Mouse (Mus musculus): ENCODE measurements around the gene Pcsk5.

Gene Pcsk5

GRCm38 (mm10) chr19:17806626-17807025, 30.8 kb downstream of the Pcsk5 start:
- no peak for DNase-seq

GRCm38 (mm10) chr19:17800798-17801197, 36.6 kb downstream of the Pcsk5 start:
- DNase-seq: no peak

GRCm38 (mm10) chr19:17799419-17800185, 37.8 kb downstream of the Pcsk5 start:
- DNase-seq: peak; percentile 32

GRCm38 (mm10) chr19:17793457-17793856, 44.0 kb downstream of the Pcsk5 start:
- no peak for DNase-seq

- no peak for DNase-seq
These were observed 45.9 kb downstream of the Pcsk5 start for GRCm38 (mm10) chr19:17791485-17792052.

- no peak for DNase-seq
These were observed 48.7 kb downstream of the Pcsk5 start for GRCm38 (mm10) chr19:17788617-17789317.

GRCm38 (mm10) chr19:17786744-17787143, 50.7 kb downstream of the Pcsk5 start:
- DNase-seq: no peak

GRCm38 (mm10) chr19:17784401-17785192, 52.8 kb downstream of the Pcsk5 start:
- no peak for DNase-seq

GRCm38 (mm10) chr19:17783231-17783630, 54.2 kb downstream of the Pcsk5 start:
- no peak for DNase-seq

- no peak for DNase-seq
These were observed 56.1 kb downstream of the Pcsk5 start for GRCm38 (mm10) chr19:17781323-17781722.

GRCm38 (mm10) chr19:17775943-17776342, 61.5 kb downstream of the Pcsk5 start:
- DNase-seq: no peak

GRCm38 (mm10) chr19:17775097-17775496, 62.3 kb downstream of the Pcsk5 start:
- DNase-seq: no peak

GRCm38 (mm10) chr19:17774061-17774460, 63.4 kb downstream of the Pcsk5 start:
- DNase-seq: no peak

- peak; percentile 30 for DNase-seq
These were observed 67.6 kb downstream of the Pcsk5 start for GRCm38 (mm10) chr19:17769610-17770399.

GRCm38 (mm10) chr19:17765001-17765400, 72.4 kb downstream of the Pcsk5 start:
- DNase-seq: no peak

- no peak for DNase-seq
These were observed 74.7 kb downstream of the Pcsk5 start for GRCm38 (mm10) chr19:17762740-17763139.

GRCm38 (mm10) chr19:17761678-17762077, 75.8 kb downstream of the Pcsk5 start:
- no peak for DNase-seq

- DNase-seq: no peak
These were observed 84.6 kb downstream of the Pcsk5 start for GRCm38 (mm10) chr19:17752841-17753240.

- no peak for DNase-seq
These were observed 89.1 kb downstream of the Pcsk5 start for GRCm38 (mm10) chr19:17748331-17748730.

- no peak for DNase-seq
These were observed 92.1 kb downstream of the Pcsk5 start for GRCm38 (mm10) chr19:17745380-17745779.

GRCm38 (mm10) chr19:17744474-17745069, 92.9 kb downstream of the Pcsk5 start:
- DNase-seq: no peak

GRCm38 (mm10) chr19:17741465-17741864, 96.0 kb downstream of the Pcsk5 start:
- DNase-seq: no peak

Measured in retina, postnatal 1 day (tissue).